Mouse (Mus musculus) cortical plate, adult 2 months (tissue): Measurements from ENCODE around the gene Amh.

Experiments used
- CTCF ChIP-seq: fragments of 200-500 bp; IDR thresholded peaks from 2 replicates; pipeline ENCODE4 v1.5.1; 2011; ENCODE audit warnings: mild to moderate bottlenecking, control low read depth, low read length; ENCODE audit not compliant: insufficient read depth; ENCODE audit errors: extremely low read depth
- POLR2A ChIP-seq: fragments of 200-500 bp; IDR thresholded peaks from 2 replicates; pipeline ENCODE4 v1.6.1; 2011; ENCODE audit warnings: mild to moderate bottlenecking, low read length, control low read depth; ENCODE audit not compliant: insufficient read depth; ENCODE audit errors: extremely low read depth

DNA sequence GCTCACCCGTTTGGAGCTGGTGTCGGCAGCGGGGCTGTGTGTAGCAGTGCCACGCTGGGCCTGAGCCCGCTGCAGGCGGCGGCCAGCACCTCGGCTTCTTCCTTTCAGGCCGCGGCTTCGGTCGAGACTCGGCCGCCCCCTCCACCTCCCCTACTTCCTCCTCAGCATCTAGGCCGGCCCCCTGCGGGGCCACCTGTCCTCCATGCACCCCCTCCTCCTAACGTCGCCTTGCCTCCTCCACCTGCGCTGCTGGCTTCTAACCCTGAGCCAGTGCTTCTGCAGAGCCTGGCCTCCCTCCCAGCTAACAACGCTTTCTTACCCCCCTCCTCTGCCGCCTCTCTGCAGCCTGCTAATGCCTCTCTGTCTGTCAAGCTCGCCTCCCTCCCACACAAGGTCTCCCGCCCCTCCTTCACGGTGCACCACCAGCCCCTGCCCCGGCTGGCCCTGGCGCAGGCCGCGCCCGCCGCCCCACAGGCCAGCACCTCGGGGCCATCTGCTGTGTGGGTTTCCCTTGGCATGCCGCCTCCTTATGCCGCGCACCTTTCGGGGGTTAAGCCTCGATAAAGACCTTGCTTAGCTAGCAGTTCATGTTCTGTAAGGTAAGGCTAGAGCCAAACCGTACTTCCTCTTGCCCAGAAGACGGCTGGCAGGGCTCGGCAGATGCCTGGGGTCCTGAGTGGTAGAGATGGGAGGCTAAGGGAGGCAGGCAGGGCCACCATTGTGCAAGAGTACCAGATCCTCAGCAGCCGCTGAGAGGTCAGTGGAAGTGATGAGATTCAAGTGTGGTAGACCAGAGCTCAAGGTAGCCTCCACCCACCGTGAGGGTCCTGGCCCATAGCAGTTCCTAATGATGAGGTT is 12.6 kb upstream of the Amh start:
- TF ChIP-seq CTCF = no peak
- no peak for TF ChIP-seq POLR2A
